Mouse (Mus musculus) E14TG2a.4 (cell line): ENCODE results near the gene Metap1d.

Experiments
- CTCF ChIP-seq: conservative IDR thresholded peaks from 2 replicates; pipeline ENCODE4 v1.5.1; 2014; ENCODE audit warnings: low read length
- NANOG ChIP-seq: IDR thresholded peaks from 2 replicates; pipeline ENCODE4 v1.6.1; 2014; ENCODE audit warnings: borderline replicate concordance, low read length, mixed read lengths

- no peak for TF ChIP-seq CTCF
- no peak for TF ChIP-seq NANOG
Observed at GRCm38 (mm10) chr2:71530391-71531123, 77.5 kb downstream of the Metap1d start.
